Mouse (Mus musculus): ENCODE measurements around the gene Wnt7b. TPM values are rescaled to one million over a fixed set of nuclear protein-coding genes. Genes with fewer than 3 reads are reported as not detected.
A peak's percentile ranks its signal among the peaks of the same experiment; 100 is the strongest.

Wnt7b gene
- polyA plus RNA-seq, 1 experiment: 21.7 TPM

- Histone ChIP-seq H3K4me1 (ENCODE audit: control insufficient read depth, insufficient read depth, low read length) (no peaks in the 10 kb centered on the region), H3K4me3 (ENCODE audit: insufficient read depth, low read length) (no peak overlapping the region), H3K27ac (ENCODE audit: insufficient read depth, low read length) (no peak overlapping the region)
- no peak for TF ChIP-seq POLR2A (IDR thresholded peaks at IDR 0.05; ENCODE audit: extremely low read depth, insufficient read depth, low read length)
- no peak for TF ChIP-seq CTCF (IDR thresholded peaks at IDR 0.05; ENCODE audit: extremely low read depth, insufficient read depth, low read length)
Observed at GRCm38 (mm10) chr15:85603422-85603821, 21.1 kb upstream of the Wnt7b start.

- H3K4me1 ChIP-seq (ENCODE audit: control insufficient read depth, insufficient read depth, low read length): no peaks in the 10 kb centered on the region
- H3K27ac ChIP-seq (ENCODE audit: insufficient read depth, low read length): no peak overlapping the region
- H3K4me3 ChIP-seq (ENCODE audit: insufficient read depth, low read length): no peak overlapping the region
- TF ChIP-seq POLR2A (IDR thresholded peaks at IDR 0.05; ENCODE audit: extremely low read depth, insufficient read depth, low read length) (no peak), CTCF (IDR thresholded peaks at IDR 0.05; ENCODE audit: extremely low read depth, insufficient read depth, low read length) (no peak)
Observed at GRCm38 (mm10) chr15:85602733-85603132, 20.5 kb upstream of the Wnt7b start.

- H3K4me3 ChIP-seq (ENCODE audit: insufficient read depth, low read length): no peak overlapping the region
- no peak overlapping the region for H3K27ac ChIP-seq (ENCODE audit: insufficient read depth, low read length)
- no peak for TF ChIP-seq CTCF (IDR thresholded peaks at IDR 0.05; ENCODE audit: extremely low read depth, insufficient read depth, low read length)
- TF ChIP-seq POLR2A (IDR thresholded peaks at IDR 0.05; ENCODE audit: extremely low read depth, insufficient read depth, low read length): no peak
- H3K4me1 ChIP-seq (ENCODE audit: control insufficient read depth, insufficient read depth, low read length): no peaks in the 10 kb centered on the region
Observed at GRCm38 (mm10) chr15:85602021-85602420, 19.7 kb upstream of the Wnt7b start.

- no peak overlapping the region for H3K4me3 ChIP-seq (ENCODE audit: insufficient read depth, low read length)
- H3K4me1 ChIP-seq (ENCODE audit: control insufficient read depth, insufficient read depth, low read length): no peaks in the 10 kb centered on the region
- TF ChIP-seq POLR2A (IDR thresholded peaks at IDR 0.05; ENCODE audit: extremely low read depth, insufficient read depth, low read length) (no peak), CTCF (IDR thresholded peaks at IDR 0.05; ENCODE audit: extremely low read depth, insufficient read depth, low read length) (no peak)
- H3K27ac ChIP-seq (ENCODE audit: insufficient read depth, low read length): 0 out of 2 replicates have a peak overlapping the region, but pooled peaks have one; percentile 37
Observed at GRCm38 (mm10) chr15:85601202-85601601, 18.9 kb upstream of the Wnt7b start.

- TF ChIP-seq POLR2A (IDR thresholded peaks at IDR 0.05; ENCODE audit: extremely low read depth, insufficient read depth, low read length): no peak
- TF ChIP-seq CTCF (IDR thresholded peaks at IDR 0.05; ENCODE audit: extremely low read depth, insufficient read depth, low read length): no peak
- H3K4me3 ChIP-seq (ENCODE audit: insufficient read depth, low read length): no peak overlapping the region
- H3K27ac ChIP-seq (ENCODE audit: insufficient read depth, low read length): 0 out of 2 replicates have a peak overlapping the region, but pooled peaks have one; percentile 37
- H3K4me1 ChIP-seq (ENCODE audit: control insufficient read depth, insufficient read depth, low read length): no peaks in the 10 kb centered on the region
Observed at GRCm38 (mm10) chr15:85600696-85601094, 18.4 kb upstream of the Wnt7b start.

- Histone ChIP-seq H3K4me1 (ENCODE audit: control insufficient read depth, insufficient read depth, low read length) (no peaks in the 10 kb centered on the region), H3K4me3 (ENCODE audit: insufficient read depth, low read length) (no peak overlapping the region), H3K27ac (ENCODE audit: insufficient read depth, low read length) (peak overlapping the region; percentile 45; the same call in 1 of the 2 replicates)
- no peak for TF ChIP-seq POLR2A (IDR thresholded peaks at IDR 0.05; ENCODE audit: extremely low read depth, insufficient read depth, low read length)
- TF ChIP-seq CTCF (IDR thresholded peaks at IDR 0.05; ENCODE audit: extremely low read depth, insufficient read depth, low read length): no peak
Observed at GRCm38 (mm10) chr15:85599887-85600695, 17.8 kb upstream of the Wnt7b start.

- no peak overlapping the region for H3K4me3 ChIP-seq (ENCODE audit: insufficient read depth, low read length)
- peak; percentile 92 for TF ChIP-seq CTCF (IDR thresholded peaks at IDR 0.05; ENCODE audit: extremely low read depth, insufficient read depth, low read length)
- no peak for TF ChIP-seq POLR2A (IDR thresholded peaks at IDR 0.05; ENCODE audit: extremely low read depth, insufficient read depth, low read length)
- H3K4me1 ChIP-seq (ENCODE audit: control insufficient read depth, insufficient read depth, low read length): no peaks in the 10 kb centered on the region
- H3K27ac ChIP-seq (ENCODE audit: insufficient read depth, low read length): peak overlapping the region; percentile 45; the same call in 1 of the 2 replicates
Observed at GRCm38 (mm10) chr15:85598984-85599886, 17.0 kb upstream of the Wnt7b start.

- TF ChIP-seq CTCF (IDR thresholded peaks at IDR 0.05; ENCODE audit: extremely low read depth, insufficient read depth, low read length) (no peak), POLR2A (IDR thresholded peaks at IDR 0.05; ENCODE audit: extremely low read depth, insufficient read depth, low read length) (no peak)
- no peak overlapping the region for H3K27ac ChIP-seq (ENCODE audit: insufficient read depth, low read length)
- no peaks in the 10 kb centered on the region for H3K4me1 ChIP-seq (ENCODE audit: control insufficient read depth, insufficient read depth, low read length)
- H3K4me3 ChIP-seq (ENCODE audit: insufficient read depth, low read length): no peak overlapping the region
Observed at GRCm38 (mm10) chr15:85598443-85598842, 16.2 kb upstream of the Wnt7b start.

GRCm38 (mm10) chr15:85597403-85597802 lies 15.1 kb upstream of the Wnt7b start:
- no peak overlapping the region for H3K4me3 ChIP-seq (ENCODE audit: insufficient read depth, low read length)
- TF ChIP-seq CTCF (IDR thresholded peaks at IDR 0.05; ENCODE audit: extremely low read depth, insufficient read depth, low read length): peak; percentile 17; the same call in 1 of the 2 replicates
- TF ChIP-seq POLR2A (IDR thresholded peaks at IDR 0.05; ENCODE audit: extremely low read depth, insufficient read depth, low read length): no peak
- H3K27ac ChIP-seq (ENCODE audit: insufficient read depth, low read length): no peak overlapping the region
- H3K4me1 ChIP-seq (ENCODE audit: control insufficient read depth, insufficient read depth, low read length): no peaks in the 10 kb centered on the region
